Mouse (Mus musculus) heart, embryonic 14.5 days (tissue): ENCODE results near the gene Nr1i3. TPM values are rescaled to one million over a fixed set of nuclear protein-coding genes. Genes with fewer than 3 reads are reported as not detected.
A peak's percentile ranks its signal among the peaks of the same experiment; 100 is the strongest.

ENCODE experiments used
- ATAC-seq: fragments of 200-750 bp; cut with Nextera tagmentation; 2 replicates; pipeline ENCODE4 v1.8.0; 2017; ENCODE audit warnings: low read depth, moderate TSS enrichment; ENCODE audit not compliant: insufficient number of reproducible peaks, insufficient read depth, low FRiP score
- H3K27ac ChIP-seq, 2 experiments: fragments of 200-500 bp in 1 of 2; fragments of 300-500 bp in 1 of 2; sonication (generic) in 1 of 2; replicated peaks in 1 of 2; 2 replicates each; pipeline ENCODE4 v1.5.1; 2012 to 2014; ENCODE audit warnings: low read depth in 2 of 2, low read length in 2 of 2, control low read depth in 1 of 2, mild to moderate bottlenecking in 1 of 2, mixed read lengths in 1 of 2; ENCODE audit not compliant: control insufficient read depth in 1 of 2, insufficient read depth in 1 of 2
- H3K27me3 ChIP-seq: fragments of 300-500 bp; sonication (generic); 2 replicates; pipeline ENCODE4 v1.6.1; 2014; ENCODE audit warnings: mild to moderate bottlenecking, low read length, control low read depth; ENCODE audit not compliant: control insufficient read depth, insufficient read depth
- H3K36me3 ChIP-seq: fragments of 300-500 bp; sonication (generic); 2 replicates; pipeline ENCODE4 v1.6.1; 2014; ENCODE audit warnings: mild to moderate bottlenecking, control low read depth, low read length, mixed read lengths; ENCODE audit not compliant: control insufficient read depth, insufficient read depth
- H3K4me1 ChIP-seq, 2 experiments: fragments of 200-500 bp in 1 of 2; fragments of 300-500 bp in 1 of 2; sonication (generic) in 1 of 2; 2 replicates each; pipeline ENCODE4 v1.6.1; 2012 to 2014; ENCODE audit warnings: low read length in 2 of 2, control low read depth in 1 of 2, mixed read lengths in 1 of 2; ENCODE audit not compliant: control insufficient read depth in 2 of 2, insufficient read depth in 2 of 2
- H3K4me2 ChIP-seq: fragments of 300-500 bp; sonication (generic); 2 replicates; pipeline ENCODE4 v1.6.1; 2014; ENCODE audit warnings: mild to moderate bottlenecking, low read length
- H3K4me3 ChIP-seq, 2 experiments: fragments of 200-500 bp in 1 of 2; fragments of 300-500 bp in 1 of 2; sonication (generic) in 1 of 2; 2 replicates each; pipeline ENCODE4 v1.5.1; 2012 to 2014; ENCODE audit warnings: low read length in 2 of 2, mild to moderate bottlenecking in 2 of 2, control low read depth in 1 of 2, low read depth in 1 of 2, moderate library complexity in 1 of 2; ENCODE audit not compliant: control insufficient read depth in 1 of 2, insufficient read depth in 1 of 2
- H3K9ac ChIP-seq: fragments of 300-500 bp; sonication (generic); 2 replicates; pipeline ENCODE4 v1.6.1; 2014; ENCODE audit warnings: mild to moderate bottlenecking, low read length
- H3K9me3 ChIP-seq: fragments of 300-500 bp; sonication (generic); 2 replicates; pipeline ENCODE4 v1.6.1; 2016; ENCODE audit warnings: low read length, control low read depth; ENCODE audit not compliant: control insufficient read depth
- WGBS: fragments of 180-500 bp; shearing (Covaris S2); extraction: QIAGEN DNeasy Blood & Tissue Kit; methylation state at CpG from one replicate; pipeline ENCODE4 v1.1.7; 2014; 5-methylcytosine and 5-hydroxymethylcytosine counted together
- polyA plus RNA-seq: library from polyadenylated mRNA; unstranded; fragments of >200 nt; fragmentation: Nextera tagmentation; extraction: Ambion mirVana; gene quantifications from 2 replicates; pipeline ENCODE4 v1.2.1, GENCODE M21; 2014

The Nr1i3 gene
- polyA plus RNA-seq, 1 experiment from 2014 or later: 0.28 TPM

- Histone ChIP-seq H3K36me3 (peaks cover 46% of the 10 kb centered on the region), H3K9me3 (no peaks in the 10 kb centered on the region), H3K4me2 (no peak overlapping the region), H3K27ac (no peak overlapping the region), H3K4me1 (peaks cover 4 to 5% of the 10 kb centered on the region in 2 experiments; a peak in 2 of 4 replicates), H3K4me3 (no peak overlapping the region), H3K27me3 (no peaks in the 10 kb centered on the region), H3K9ac (no peak overlapping the region)
- 54% methylated on average over 12 of the region's 12 CpGs for WGBS
- no peak for ATAC-seq
Measured at GRCm38 (mm10) chr1:171232800-171233730, 19.3 kb downstream of the Nr1i3 start.

GRCm38 (mm10) chr1:171234126-171234525, 20.4 kb downstream of the Nr1i3 start, which contains the start of gene Fcer1g:
Gene Fcer1g, minus strand, starts transcription at chr1:171234365.
- Histone ChIP-seq H3K27me3 (no peaks in the 10 kb centered on the region), H3K4me3 (no peak within 1 kb of the TSS), H3K27ac (peak within 1 kb of the TSS in 1 of 2 experiments; percentile 14; a peak in 1 of 4 replicates), H3K4me1 (peaks cover 4 to 5% of the 10 kb centered on the region in 2 experiments; a peak in 2 of 4 replicates), H3K9ac (0 out of 2 replicates have a peak within 1 kb of the TSS, but pooled peaks have one; percentile 7), H3K36me3 (peaks cover 57% of the 10 kb centered on the region), H3K4me2 (no peak within 1 kb of the TSS), H3K9me3 (no peaks in the 10 kb centered on the region)
- no peak for ATAC-seq
- WGBS: 85% methylated on average over 14 of the region's 14 CpGs

- Histone ChIP-seq H3K4me2 (no peak overlapping the region), H3K9ac (0 out of 2 replicates have a peak overlapping the region, but pooled peaks have one; percentile 7), H3K9me3 (no peaks in the 10 kb centered on the region), H3K4me3 (no peak overlapping the region), H3K36me3 (peaks cover 61% of the 10 kb centered on the region), H3K4me1 (peaks cover 4 to 5% of the 10 kb centered on the region in 2 experiments; a peak in 2 of 4 replicates), H3K27ac (0 out of 4 replicates have a peak overlapping the region, but pooled peaks of 1 of the 2 experiments have one; percentile 14), H3K27me3 (no peaks in the 10 kb centered on the region)
- 86% methylated on average over 4 of the region's 4 CpGs for WGBS
- no peak for ATAC-seq
Measured at GRCm38 (mm10) chr1:171234538-171234937, 20.8 kb downstream of the Nr1i3 start.

- H3K36me3 ChIP-seq: peaks cover 74% of the 10 kb centered on the region
- no peak for ATAC-seq
Measured at GRCm38 (mm10) chr1:171235791-171236190, 22.0 kb downstream of the Nr1i3 start.

GRCm38 (mm10) chr1:171237438-171237837, 23.7 kb downstream of the Nr1i3 start:
- WGBS: 75% methylated on average over 6 of the region's 6 CpGs
- Histone ChIP-seq H3K27ac (no peak overlapping the region), H3K9me3 (no peaks in the 10 kb centered on the region), H3K4me2 (no peak overlapping the region), H3K9ac (no peak overlapping the region), H3K36me3 (peaks cover 89% of the 10 kb centered on the region), H3K27me3 (no peaks in the 10 kb centered on the region), H3K4me1 (peaks cover 4 to 5% of the 10 kb centered on the region in 2 experiments; a peak in 2 of 4 replicates), H3K4me3 (no peak overlapping the region)
- ATAC-seq: no peak

More at GRCm38 (mm10) chr1:171235791-171236190, 22.0 kb downstream of the Nr1i3 start:
- Histone ChIP-seq H3K27me3 (no peaks in the 10 kb centered on the region), H3K4me1 (peaks cover 4 to 5% of the 10 kb centered on the region in 2 experiments; a peak in 2 of 4 replicates), H3K9ac (no peak overlapping the region), H3K4me2 (no peak overlapping the region), H3K9me3 (no peaks in the 10 kb centered on the region), H3K4me3 (no peak overlapping the region), H3K27ac (no peak overlapping the region)
- 51% methylated on average over 4 of the region's 4 CpGs for WGBS

- no peak for ATAC-seq
- Histone ChIP-seq H3K9me3 (no peaks in the 10 kb centered on the region), H3K4me2 (no peak overlapping the region), H3K27me3 (no peaks in the 10 kb centered on the region), H3K36me3 (peaks cover 99% of the 10 kb centered on the region), H3K4me3 (no peak overlapping the region), H3K4me1 (peaks cover 3 to 4% of the 10 kb centered on the region in 2 experiments; a peak in 2 of 4 replicates), H3K27ac (no peak overlapping the region), H3K9ac (no peak overlapping the region)
- WGBS: 66% methylated on average over 14 of the region's 14 CpGs
Measured at GRCm38 (mm10) chr1:171238463-171238862, 24.7 kb downstream of the Nr1i3 start.

GRCm38 (mm10) chr1:171239992-171240744, 26.4 kb downstream of the Nr1i3 start:
- peaks cover 98% of the 10 kb centered on the region for H3K36me3 ChIP-seq
- no peak for ATAC-seq
- H3K4me3 ChIP-seq: no peak overlapping the region
- H3K4me2 ChIP-seq: no peak overlapping the region
- H3K27me3 ChIP-seq: no peaks in the 10 kb centered on the region
- no peak overlapping the region for H3K27ac ChIP-seq
- H3K4me1 ChIP-seq: peaks cover 0 to 4% of the 10 kb centered on the region in 2 experiments; a peak in 1 of 4 replicates
- H3K9ac ChIP-seq: no peak overlapping the region; the same call in 1 of the 2 replicates
- no peaks in the 10 kb centered on the region for H3K9me3 ChIP-seq
- 73% methylated on average over 15 of the region's 15 CpGs for WGBS
